Mouse (Mus musculus) bone marrow, adult 2 months (tissue): ENCODE data around the gene Pip5k1a.

Experiments used
- CTCF ChIP-seq: fragments of 200-500 bp; IDR thresholded peaks from 2 replicates; pipeline ENCODE4 v1.5.1; 2011; ENCODE audit warnings: low read length, control low read depth; ENCODE audit not compliant: control insufficient read depth, insufficient read depth
- POLR2A ChIP-seq: fragments of 200-500 bp; IDR thresholded peaks from 2 replicates; pipeline ENCODE4 v1.6.1; 2011; ENCODE audit warnings: low read depth, mild to moderate bottlenecking, control low read depth, low read length, borderline replicate concordance; ENCODE audit not compliant: control insufficient read depth

DNA sequence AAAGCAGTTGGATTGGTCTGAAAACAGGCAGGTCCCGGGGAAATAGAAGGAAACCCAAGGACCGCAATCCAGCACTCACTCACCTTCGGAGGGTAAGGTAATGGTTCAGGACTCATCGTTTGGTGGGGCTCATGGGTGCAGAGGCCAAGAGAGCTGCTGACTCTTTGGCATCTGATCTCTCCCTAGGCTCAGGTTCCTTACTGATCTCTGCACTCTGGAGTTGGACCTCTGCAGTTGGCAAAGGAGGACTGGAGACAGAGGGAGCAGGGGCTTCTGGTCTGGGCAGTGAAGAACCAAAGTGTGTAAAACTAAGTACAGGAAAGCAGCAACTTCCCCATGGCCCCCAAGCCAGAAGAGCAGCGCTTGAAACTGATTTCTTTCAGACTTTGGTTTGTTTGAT is 23.4 kb upstream of the Pip5k1a start:
- TF ChIP-seq CTCF (no peak), POLR2A (no peak)
